8 mouse cellular contexts compared by ENCODE assay signal in the genomic region with DNA sequence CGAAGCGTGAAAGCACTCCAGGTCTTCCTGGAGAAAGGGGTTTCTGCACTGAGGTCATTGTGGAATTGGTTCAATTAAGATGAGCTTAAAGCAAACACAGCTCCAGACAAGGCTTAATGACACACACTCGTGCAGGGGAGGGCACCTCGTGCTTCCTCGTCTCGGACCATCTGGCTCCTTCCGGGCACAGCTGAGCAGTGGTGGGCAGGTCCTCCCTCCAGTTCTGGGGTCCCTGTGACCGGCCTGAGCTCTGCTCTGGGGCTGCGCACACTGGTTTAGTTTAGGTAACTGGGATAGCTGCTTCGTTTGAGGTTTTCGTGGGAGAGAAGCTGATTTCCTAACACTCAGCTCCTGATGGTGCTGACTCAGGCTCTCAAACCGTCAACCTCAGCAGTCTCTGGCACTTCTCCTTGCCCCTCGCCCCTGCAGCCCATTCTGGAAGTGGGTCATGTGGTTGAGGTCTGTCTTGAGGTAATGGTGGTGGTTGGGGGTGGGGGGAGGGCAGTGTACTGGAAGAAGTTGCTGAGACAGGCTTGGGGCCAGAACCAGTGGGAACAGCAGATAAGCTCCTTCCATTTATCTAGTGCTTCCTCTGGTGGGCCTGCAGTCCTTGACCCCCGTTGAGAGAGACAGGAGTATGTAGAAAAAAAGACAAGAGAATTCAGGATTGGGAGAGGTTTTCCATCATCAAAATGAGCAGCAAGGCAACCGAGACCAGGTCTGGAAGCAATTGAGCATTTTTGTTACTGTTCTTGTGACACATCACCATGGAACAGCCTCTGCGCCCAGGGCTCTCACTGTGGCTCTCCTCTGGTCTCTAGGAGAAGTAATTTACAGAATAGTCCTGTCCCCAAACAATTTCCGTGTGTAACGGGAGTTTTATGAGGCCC. TPM values are rescaled to one million over a fixed set of nuclear protein-coding genes. Genes with fewer than 3 reads are reported as not detected.
DNase-seq lines count a peak whose midpoint lies in the region; ATAC-seq and TF ChIP-seq lines count a peak whose summit lies in the region.

No protein-coding gene starts in this region.

- no peaks in the 10 kb centered on the region for H3K9me3 ChIP-seq in intestine, embryonic 15.5 days
- no peaks in the 10 kb centered on the region for H3K9me3 ChIP-seq in liver, embryonic 14.5 days (ENCODE audit: control insufficient read depth, low read length)

- TF ChIP-seq CTCF in liver, embryonic 14.5 days (IDR thresholded peaks at IDR 0.05; ENCODE audit: low read depth) = no peak
- no peak for TF ChIP-seq CTCF in thymus, adult 2 months (IDR thresholded peaks at IDR 0.05; ENCODE audit: borderline replicate concordance, control insufficient read depth, extremely low read depth, insufficient read depth, low read length, poor library complexity)

- peak overlapping the region; percentile 23 for H3K27ac ChIP-seq in intestine, embryonic 15.5 days
- no peak overlapping the region for H3K27ac ChIP-seq in liver, embryonic 14.5 days
- no peak overlapping the region for H3K27ac ChIP-seq in thymus, adult 2 months (ENCODE audit: control insufficient read depth, insufficient read depth, low read length)

- intact Hi-C loops in gastrocnemius, postnatal 14 days (cut with DNase I; ENCODE audit: low total_unique reads) = no loop called here

- H3K9ac ChIP-seq in intestine, embryonic 15.5 days = no peak overlapping the region
- H3K9ac ChIP-seq in liver, embryonic 14.5 days (replicated peaks) = no peak overlapping the region

- TF ChIP-seq EP300 in liver, embryonic 14.5 days (IDR thresholded peaks at IDR 0.05; ENCODE audit: low read depth) = no peak; the same call in 1 of the 2 replicates

- WGBS in intestine, embryonic 15.5 days = 26% methylated on average over 18 of the region's 18 CpGs
- WGBS in liver, embryonic 14.5 days (ENCODE audit: insufficient replicate concordance) = 8% methylated on average over 18 of the region's 18 CpGs
- 17% methylated on average over 18 of the region's 18 CpGs for WGBS in thymus, adult 2 months

- ATAC-seq in intestine, embryonic 15.5 days = peak; percentile 72
- peak; percentile 68 for ATAC-seq in liver, embryonic 14.5 days (ENCODE audit: insufficient read depth)

- H3K4me2 ChIP-seq in intestine, embryonic 15.5 days (replicated peaks) = no peak overlapping the region
- peak overlapping the region; percentile 8 for H3K4me2 ChIP-seq in liver, embryonic 14.5 days (ENCODE audit: low read depth)

- peak; percentile 49 for DNase-seq in embryo, embryonic 10 days (ENCODE audit: low spot score)
- no peak for DNase-seq in embryo, embryonic 10.5 days (ENCODE audit: low spot score)
- peak; percentile 42 for DNase-seq in ovary, adult 18-20 months (ENCODE audit: low spot score)
- DNase-seq in ovary, postnatal 14 days (ENCODE audit: low spot score) = no peak
- DNase-seq in liver, embryonic 14.5 days (ENCODE audit: low read depth in 3 of 3, low spot score in 3 of 3) = peak in 2 of 3 experiments; percentile 16 to 31
- DNase-seq in thymus, adult 2 months = peak; percentile 23
- DNase-seq in gastrocnemius, postnatal 14 days = no peak

- TF ChIP-seq POLR2A in thymus, adult 2 months (IDR thresholded peaks at IDR 0.05; ENCODE audit: control insufficient read depth, extremely low read depth, insufficient read depth, low read length, poor library complexity) = no peak

- H3K4me3 ChIP-seq in intestine, embryonic 15.5 days (replicated peaks) = no peak overlapping the region
- H3K4me3 ChIP-seq in liver, embryonic 14.5 days (ENCODE audit: insufficient read depth in 1 of 2, low read depth in 2 of 2, low read length in 2 of 2) = no peak overlapping the region
- H3K4me3 ChIP-seq in thymus, adult 2 months (ENCODE audit: control insufficient read depth, insufficient read depth, low read length) = no peak overlapping the region

- peaks cover 35% of the 10 kb centered on the region for H3K4me1 ChIP-seq in intestine, embryonic 15.5 days (replicated peaks)
- H3K4me1 ChIP-seq in liver, embryonic 14.5 days (replicated peaks; ENCODE audit: control insufficient read depth in 2 of 2, insufficient read depth in 2 of 2, low read length in 1 of 2) = peaks cover 13 to 33% of the 10 kb centered on the region in 2 experiments
- H3K4me1 ChIP-seq in thymus, adult 2 months (replicated peaks; ENCODE audit: control insufficient read depth, insufficient read depth, low read length) = peaks cover 5% of the 10 kb centered on the region

- H3K36me3 ChIP-seq in intestine, embryonic 15.5 days = no peaks in the 10 kb centered on the region; the same call in 1 of the 2 replicates
- H3K36me3 ChIP-seq in liver, embryonic 14.5 days (replicated peaks; ENCODE audit: control insufficient read depth, insufficient read depth, low read depth) = no peaks in the 10 kb centered on the region
- no peaks in the 10 kb centered on the region for H3K36me3 ChIP-seq in thymus, adult 2 months (ENCODE audit: control insufficient read depth, insufficient read depth, low read length)

- no peaks in the 10 kb centered on the region for H3K27me3 ChIP-seq in intestine, embryonic 15.5 days (replicated peaks)
- no peaks in the 10 kb centered on the region for H3K27me3 ChIP-seq in liver, embryonic 14.5 days (ENCODE audit: control insufficient read depth, insufficient read depth, low read length)
- H3K27me3 ChIP-seq in thymus, adult 2 months (ENCODE audit: control insufficient read depth, insufficient read depth, low read length) = no peaks in the 10 kb centered on the region

RNA-seq across cellular contexts. Expression of a gene that starts 44.5 kb away (rescaled TPM):
- 55.9 and 56.0 TPM in 2 replicates for polyA plus RNA-seq in intestine, embryonic 15.5 days (2015; fragmentation: Nextera tagmentation; extraction: Ambion mirVana)
- 15.2 and 23.7 TPM in 2 replicates for polyA plus RNA-seq in liver, embryonic 14.5 days (2012; rRNA removed)
- 38.9 and 40.2 TPM in 2 replicates for polyA plus RNA-seq in liver, embryonic 14.5 days (2014; fragmentation: Nextera tagmentation; extraction: Ambion mirVana)
- polyA plus RNA-seq in thymus, adult 2 months (2012; rRNA removed) = 14.7 and 18.6 TPM in 2 replicates
- 1 to 10 TPM; 5.3 to 7.0 TPM for total RNA-seq in gastrocnemius, postnatal 14 days (2021)

Comparison
In these comparisons a context has a peak if more than half of its experiments do, and no peak if none do; other contexts are left out.
1. DNase-seq: peak in embryo, embryonic 10 days (single experiment), ovary, adult 18-20 months (single experiment), liver, embryonic 14.5 days (2 of 3) and thymus, adult 2 months (single experiment); none in embryo, embryonic 10.5 days (single experiment), ovary, postnatal 14 days (single experiment) and gastrocnemius, postnatal 14 days (single experiment).